Mouse (Mus musculus): Measurements from ENCODE around the gene Slc5a6. TPM values are rescaled to one million over a fixed set of nuclear protein-coding genes. Genes with fewer than 3 reads are reported as not detected.
A peak's percentile ranks its signal among the peaks of the same experiment; 100 is the strongest.
"Not testable (repeated sequence)": the region's sequence is repeated elsewhere in the genome, so short reads cannot be mapped to it uniquely, and the experiment has no call there.

Slc5a6 gene
- polyA plus RNA-seq, 1 experiment: 81.5 TPM

- Histone ChIP-seq H3K27me3 (replicated peaks; ENCODE audit: control insufficient read depth, insufficient read depth, low read length) (no peaks in the 10 kb centered on the region), H3K4me1 (ENCODE audit: control insufficient read depth, insufficient read depth, low read length) (no peaks in the 10 kb centered on the region), H3K4me3 (ENCODE audit: insufficient read depth, low read depth, low read length) (no peak overlapping the region), H3K27ac (ENCODE audit: insufficient read depth, low read depth, low read length) (no peak overlapping the region), H3K36me3 (ENCODE audit: control insufficient read depth, insufficient read depth, low read length) (no peaks in the 10 kb centered on the region)
- no peak for DNase-seq
- 34% methylated on average over 4 of the region's 4 CpGs for WGBS
- TF ChIP-seq CTCF (conservative IDR thresholded peaks at IDR 0.05; ENCODE audit: insufficient read depth, insufficient read length, low read depth, low read length) (no peak), POLR2A (IDR thresholded peaks at IDR 0.05; ENCODE audit: low read depth, low read length) (no peak)
Observed at GRCm38 (mm10) chr5:31023254-31023653, 25.5 kb downstream of the Slc5a6 start.

GRCm38 (mm10) chr5:31022690-31023089 lies 26.0 kb downstream of the Slc5a6 start:
- H3K27me3 ChIP-seq (replicated peaks; ENCODE audit: control insufficient read depth, insufficient read depth, low read length): no peaks in the 10 kb centered on the region
- no peak for TF ChIP-seq CTCF (conservative IDR thresholded peaks at IDR 0.05; ENCODE audit: insufficient read depth, insufficient read length, low read depth, low read length)
- H3K4me3 ChIP-seq (ENCODE audit: insufficient read depth, low read depth, low read length): no peak overlapping the region
- H3K4me1 ChIP-seq (ENCODE audit: control insufficient read depth, insufficient read depth, low read length): no peaks in the 10 kb centered on the region
- H3K27ac ChIP-seq (ENCODE audit: insufficient read depth, low read depth, low read length): no peak overlapping the region
- H3K36me3 ChIP-seq (ENCODE audit: control insufficient read depth, insufficient read depth, low read length): no peaks in the 10 kb centered on the region
- no peak for DNase-seq
- 69% methylated on average over 1 of the region's 1 CpGs for WGBS

DNA sequence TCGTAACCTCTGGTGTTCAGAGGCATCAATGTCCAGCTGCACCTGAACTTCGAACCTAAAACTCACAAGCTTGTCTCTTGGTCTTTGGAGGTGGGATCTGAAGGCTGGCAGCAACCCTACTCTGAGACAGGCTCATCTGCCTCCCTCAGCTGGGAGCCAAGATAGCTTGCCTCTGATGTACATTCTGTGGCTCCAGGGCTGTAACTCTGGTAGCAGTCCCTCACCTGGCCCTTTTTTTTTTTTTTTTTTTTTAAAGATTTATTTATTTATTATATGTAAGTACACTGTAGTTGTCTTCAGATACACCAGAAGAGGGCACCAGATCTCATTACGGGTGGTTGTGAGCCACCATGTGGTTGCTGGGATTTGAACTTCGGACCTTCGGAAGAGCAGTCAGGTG lies 26.9 kb downstream of the Slc5a6 start:
- not testable (repeated sequence) for H3K4me1 ChIP-seq (ENCODE audit: control insufficient read depth, insufficient read depth, low read length); DNase-seq; H3K4me3 ChIP-seq (ENCODE audit: insufficient read depth, low read depth, low read length); H3K27me3 ChIP-seq (replicated peaks; ENCODE audit: control insufficient read depth, insufficient read depth, low read length); H3K36me3 ChIP-seq (ENCODE audit: control insufficient read depth, insufficient read depth, low read length); H3K27ac ChIP-seq (ENCODE audit: insufficient read depth, low read depth, low read length)
- 63% methylated on average over 5 of the region's 5 CpGs for WGBS

GRCm38 (mm10) chr5:31015913-31016312 lies 32.8 kb downstream of the Slc5a6 start:
- DNase-seq: no peak
- no peak overlapping the region for H3K4me3 ChIP-seq (ENCODE audit: insufficient read depth, low read depth, low read length)
- 70% methylated on average over 2 of the region's 2 CpGs for WGBS
- TF ChIP-seq POLR2A (IDR thresholded peaks at IDR 0.05; ENCODE audit: low read depth, low read length) (no peak), CTCF (conservative IDR thresholded peaks at IDR 0.05; ENCODE audit: insufficient read depth, insufficient read length, low read depth, low read length) (no peak)
- no peaks in the 10 kb centered on the region for H3K27me3 ChIP-seq (replicated peaks; ENCODE audit: control insufficient read depth, insufficient read depth, low read length)
- no peaks in the 10 kb centered on the region for H3K4me1 ChIP-seq (ENCODE audit: control insufficient read depth, insufficient read depth, low read length)
- no peak overlapping the region for H3K27ac ChIP-seq (ENCODE audit: insufficient read depth, low read depth, low read length)
- H3K36me3 ChIP-seq (ENCODE audit: control insufficient read depth, insufficient read depth, low read length): no peaks in the 10 kb centered on the region

GRCm38 (mm10) chr5:31012737-31013136 lies 36.0 kb downstream of the Slc5a6 start:
- no peak for DNase-seq
- TF ChIP-seq CTCF (conservative IDR thresholded peaks at IDR 0.05; ENCODE audit: insufficient read depth, insufficient read length, low read depth, low read length) (no peak), POLR2A (IDR thresholded peaks at IDR 0.05; ENCODE audit: low read depth, low read length) (no peak)
- no peak overlapping the region for H3K4me3 ChIP-seq (ENCODE audit: insufficient read depth, low read depth, low read length)
- no peaks in the 10 kb centered on the region for H3K36me3 ChIP-seq (ENCODE audit: control insufficient read depth, insufficient read depth, low read length)
- H3K27ac ChIP-seq (ENCODE audit: insufficient read depth, low read depth, low read length): no peak overlapping the region
- H3K4me1 ChIP-seq (ENCODE audit: control insufficient read depth, insufficient read depth, low read length): no peaks in the 10 kb centered on the region
- no peaks in the 10 kb centered on the region for H3K27me3 ChIP-seq (replicated peaks; ENCODE audit: control insufficient read depth, insufficient read depth, low read length)
- 65% methylated on average over 3 of the region's 3 CpGs for WGBS

DNA sequence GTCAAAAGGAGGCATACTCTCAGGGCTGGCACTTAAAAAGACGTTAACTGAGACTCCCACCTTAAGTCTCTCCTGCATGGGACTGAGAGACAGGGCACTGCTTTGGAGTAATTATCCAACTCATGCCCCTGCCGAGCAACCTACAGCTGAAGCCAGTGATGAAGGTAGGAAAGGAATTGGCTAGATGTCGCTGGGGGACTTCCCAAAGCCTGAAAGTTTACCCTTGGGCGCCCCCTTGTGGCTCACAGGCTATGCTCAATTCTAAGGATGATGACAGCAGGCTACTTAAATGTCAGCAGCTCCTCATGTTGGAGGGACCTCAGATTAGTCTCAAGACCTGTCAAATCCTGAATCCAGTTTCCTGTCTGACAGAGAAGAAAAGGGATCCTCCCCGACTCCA lies 44.5 kb downstream of the Slc5a6 start:
- DNase-seq: peak; percentile 88
- TF ChIP-seq POLR2A (IDR thresholded peaks at IDR 0.05; ENCODE audit: low read depth, low read length): no peak
- peak; percentile 81 for TF ChIP-seq CTCF (conservative IDR thresholded peaks at IDR 0.05; ENCODE audit: insufficient read depth, insufficient read length, low read depth, low read length)
- Histone ChIP-seq H3K4me1 (ENCODE audit: control insufficient read depth, insufficient read depth, low read length) (no peaks in the 10 kb centered on the region), H3K27ac (ENCODE audit: insufficient read depth, low read depth, low read length) (no peak overlapping the region), H3K27me3 (replicated peaks; ENCODE audit: control insufficient read depth, insufficient read depth, low read length) (no peaks in the 10 kb centered on the region), H3K36me3 (ENCODE audit: control insufficient read depth, insufficient read depth, low read length) (no peaks in the 10 kb centered on the region), H3K4me3 (ENCODE audit: insufficient read depth, low read depth, low read length) (no peak overlapping the region)
- WGBS: 3% methylated on average over 5 of the region's 5 CpGs

DNA sequence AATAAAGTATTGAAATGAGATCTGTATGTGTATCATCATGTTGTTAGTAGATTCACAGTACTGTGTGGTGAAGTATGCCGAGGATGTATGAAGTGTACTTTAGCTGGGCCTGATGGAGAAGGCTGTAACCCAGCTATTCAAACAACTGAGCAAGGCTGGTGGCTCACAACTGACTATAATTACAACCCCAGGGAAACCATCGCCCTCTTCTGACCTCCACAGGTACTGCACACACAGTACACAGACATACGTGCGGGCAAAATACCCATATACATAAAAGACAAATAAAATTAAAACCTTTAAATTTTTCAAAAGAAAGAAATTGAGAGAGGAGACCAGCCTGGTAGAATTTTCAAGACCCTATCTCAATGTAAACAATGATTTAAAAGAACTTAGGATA lies 47.2 kb downstream of the Slc5a6 start:
- H3K4me1 ChIP-seq (ENCODE audit: control insufficient read depth, insufficient read depth, low read length): no peaks in the 10 kb centered on the region; the same call in 1 of the 2 replicates
- no peak for DNase-seq
- no peaks in the 10 kb centered on the region for H3K27me3 ChIP-seq (replicated peaks; ENCODE audit: control insufficient read depth, insufficient read depth, low read length)
- no peak overlapping the region for H3K4me3 ChIP-seq (ENCODE audit: insufficient read depth, low read depth, low read length)
- no peak overlapping the region for H3K27ac ChIP-seq (ENCODE audit: insufficient read depth, low read depth, low read length)
- TF ChIP-seq CTCF (conservative IDR thresholded peaks at IDR 0.05; ENCODE audit: insufficient read depth, insufficient read length, low read depth, low read length): 0 out of 2 replicates have a peak, but pooled peaks have one; percentile 9
- TF ChIP-seq POLR2A (IDR thresholded peaks at IDR 0.05; ENCODE audit: low read depth, low read length): no peak
- 87% methylated on average over 4 of the region's 4 CpGs for WGBS
- no peaks in the 10 kb centered on the region for H3K36me3 ChIP-seq (ENCODE audit: control insufficient read depth, insufficient read depth, low read length)

DNA sequence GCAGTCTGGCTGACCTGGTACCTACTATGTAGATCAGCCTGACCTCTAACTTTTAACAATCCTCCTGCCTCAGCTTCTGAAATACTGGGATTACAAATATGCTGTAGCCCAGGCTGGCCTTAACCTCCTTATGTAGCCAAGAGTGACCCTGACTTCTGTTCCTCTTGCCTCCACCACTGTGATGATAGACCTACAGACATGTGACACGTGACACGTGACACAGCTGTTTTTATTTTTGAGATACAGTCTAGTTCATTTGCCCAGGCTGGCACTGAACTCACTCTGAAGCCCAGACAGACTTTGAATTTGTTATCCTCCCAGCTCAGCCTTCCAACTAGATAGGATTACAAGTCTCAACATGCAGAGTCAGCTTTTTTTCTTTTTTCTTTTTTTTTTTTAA lies 47.7 kb downstream of the Slc5a6 start:
- TF ChIP-seq POLR2A (IDR thresholded peaks at IDR 0.05; ENCODE audit: low read depth, low read length) (no peak), CTCF (conservative IDR thresholded peaks at IDR 0.05; ENCODE audit: insufficient read depth, insufficient read length, low read depth, low read length) (no peak)
- no peaks in the 10 kb centered on the region for H3K36me3 ChIP-seq (ENCODE audit: control insufficient read depth, insufficient read depth, low read length)
- no peak for DNase-seq
- no peak overlapping the region for H3K27ac ChIP-seq (ENCODE audit: insufficient read depth, low read depth, low read length)
- H3K27me3 ChIP-seq (replicated peaks; ENCODE audit: control insufficient read depth, insufficient read depth, low read length): no peaks in the 10 kb centered on the region
- 87% methylated on average over 2 of the region's 2 CpGs for WGBS
- H3K4me3 ChIP-seq (ENCODE audit: insufficient read depth, low read depth, low read length): no peak overlapping the region
- no peaks in the 10 kb centered on the region; the same call in 1 of the 2 replicates for H3K4me1 ChIP-seq (ENCODE audit: control insufficient read depth, insufficient read depth, low read length)

Data from kidney, adult 2 months (tissue).